Mouse (Mus musculus) liver, embryonic 11.5 days (tissue): Measurements from ENCODE around the gene Dnajc13. TPM values are rescaled to one million over a fixed set of nuclear protein-coding genes. Genes with fewer than 3 reads are reported as not detected.

Experiments used
- ATAC-seq: fragments of 200-750 bp; cut with Nextera tagmentation; replicated peaks from 2 replicates; pipeline ENCODE4 v1.8.0; 2017; ENCODE audit warnings: moderate number of reproducible peaks, mild to moderate bottlenecking, moderate TSS enrichment, moderate library complexity; ENCODE audit not compliant: low FRiP score
- DNase-seq: peaks from one replicate; pipeline ENCODE4 v3.0.0-alpha.2; 2017; ENCODE audit warnings: low spot score
- H3K27ac ChIP-seq: fragments of 300-500 bp; sonication (generic); 2 replicates; pipeline ENCODE4 v1.5.1; 2014; ENCODE audit warnings: mild to moderate bottlenecking, low read depth, low read length, control low read depth
- H3K27me3 ChIP-seq: fragments of 300-500 bp; sonication (generic); replicated peaks from 2 replicates; pipeline ENCODE4 v1.6.1; 2014; ENCODE audit warnings: low read length, mixed read lengths; ENCODE audit not compliant: control insufficient read depth, insufficient read depth
- H3K36me3 ChIP-seq: fragments of 300-500 bp; sonication (generic); 2 replicates; pipeline ENCODE4 v1.6.1; 2014; ENCODE audit warnings: mild to moderate bottlenecking, low read length, moderate library complexity, mixed read lengths; ENCODE audit not compliant: control insufficient read depth, insufficient read depth
- H3K4me1 ChIP-seq: fragments of 300-500 bp; sonication (generic); replicated peaks from 2 replicates; pipeline ENCODE4 v1.6.1; 2014; ENCODE audit warnings: low read length, mixed read lengths; ENCODE audit not compliant: control insufficient read depth, insufficient read depth
- H3K4me2 ChIP-seq: fragments of 300-500 bp; sonication (generic); 2 replicates; pipeline ENCODE4 v1.6.1; 2014; ENCODE audit warnings: mild to moderate bottlenecking, control low read depth, moderate library complexity
- H3K4me3 ChIP-seq: fragments of 300-500 bp; sonication (generic); 2 replicates; pipeline ENCODE4 v1.5.1; 2014; ENCODE audit warnings: low read depth, low read length, control low read depth
- H3K9ac ChIP-seq: fragments of 300-500 bp; sonication (generic); 2 replicates; pipeline ENCODE4 v1.6.1; 2014; ENCODE audit warnings: low read depth, low read length, control low read depth
- H3K9me3 ChIP-seq: fragments of 300-500 bp; sonication (generic); 2 replicates; pipeline ENCODE4 v1.6.1; 2016; ENCODE audit warnings: low read length, inconsistent platforms, mixed read lengths; ENCODE audit not compliant: control insufficient read depth
- WGBS: fragments of 180-500 bp; shearing (Covaris S2); extraction: QIAGEN DNeasy Blood & Tissue Kit; methylation state at CpG from one replicate; pipeline ENCODE4 v1.1.7; 2014; 5-methylcytosine and 5-hydroxymethylcytosine counted together
- polyA plus RNA-seq: library from polyadenylated mRNA; unstranded; fragments of >200 nt; fragmentation: Nextera tagmentation; extraction: Ambion mirVana; gene quantifications from 2 replicates; pipeline ENCODE4 v1.2.1, GENCODE M21; 2014

The Dnajc13 gene
- polyA plus RNA-seq, 1 experiment from 2014 or later, result 22.6 TPM

GRCm38 (mm10) chr9:104142805-104143204 lies 119.9 kb downstream of the Dnajc13 start:
- no peaks in the 10 kb centered on the region for H3K36me3 ChIP-seq
- WGBS, result 75% methylated on average over 14 of the region's 14 CpGs
- no peak overlapping the region for H3K4me3 ChIP-seq
- no peaks in the 10 kb centered on the region for H3K27me3 ChIP-seq
- H3K4me1 ChIP-seq, result no peaks in the 10 kb centered on the region
- no peak overlapping the region for H3K4me2 ChIP-seq
- H3K9me3 ChIP-seq, result no peaks in the 10 kb centered on the region
- DNase-seq (no peak), ATAC-seq (no peak)
- H3K27ac ChIP-seq, result no peak overlapping the region
- no peak overlapping the region for H3K9ac ChIP-seq

- Histone ChIP-seq H3K9me3 (no peaks in the 10 kb centered on the region), H3K27ac (no peak overlapping the region), H3K4me3 (no peak overlapping the region), H3K27me3 (no peaks in the 10 kb centered on the region), H3K4me1 (no peaks in the 10 kb centered on the region), H3K9ac (no peak overlapping the region), H3K4me2 (no peak overlapping the region), H3K36me3 (no peaks in the 10 kb centered on the region)
- DNase-seq (no peak), ATAC-seq (no peak)
- WGBS, result 61% methylated on average over 6 of the region's 6 CpGs
These were observed 122.4 kb downstream of the Dnajc13 start for GRCm38 (mm10) chr9:104140351-104140750.

- Histone ChIP-seq H3K27me3 (no peaks in the 10 kb centered on the region), H3K9ac (no peak overlapping the region), H3K4me3 (no peak overlapping the region), H3K4me1 (no peaks in the 10 kb centered on the region), H3K36me3 (no peaks in the 10 kb centered on the region), H3K4me2 (no peak overlapping the region), H3K9me3 (no peaks in the 10 kb centered on the region), H3K27ac (no peak overlapping the region)
- 88% methylated on average over 9 of the region's 9 CpGs for WGBS
- no peak for ATAC-seq
- no peak for DNase-seq
These were observed 132.5 kb downstream of the Dnajc13 start for GRCm38 (mm10) chr9:104130141-104130755.

- 67% methylated on average over 2 of the region's 2 CpGs for WGBS
- no peaks in the 10 kb centered on the region for H3K4me1 ChIP-seq
- DNase-seq, result no peak
- H3K4me2 ChIP-seq, result no peak overlapping the region
- no peaks in the 10 kb centered on the region for H3K9me3 ChIP-seq
- no peak for ATAC-seq
- no peak overlapping the region for H3K9ac ChIP-seq
- H3K36me3 ChIP-seq, result no peaks in the 10 kb centered on the region
- no peaks in the 10 kb centered on the region for H3K27me3 ChIP-seq
- H3K4me3 ChIP-seq, result no peak overlapping the region
- H3K27ac ChIP-seq, result no peak overlapping the region
These were observed 134.6 kb downstream of the Dnajc13 start for GRCm38 (mm10) chr9:104128110-104128509.

- WGBS, result 85% methylated on average over 3 of the region's 3 CpGs
- H3K9ac ChIP-seq, result no peak within 1 kb of the TSS
- H3K27me3 ChIP-seq, result no peaks in the 10 kb centered on the region
- DNase-seq (no peak), ATAC-seq (no peak)
- no peak within 1 kb of the TSS for H3K4me3 ChIP-seq
- no peak within 1 kb of the TSS for H3K27ac ChIP-seq
- no peaks in the 10 kb centered on the region for H3K4me1 ChIP-seq
- no peak within 1 kb of the TSS for H3K4me2 ChIP-seq
- H3K9me3 ChIP-seq, result no peaks in the 10 kb centered on the region
- no peaks in the 10 kb centered on the region for H3K36me3 ChIP-seq
These were observed 135.9 kb downstream of the Dnajc13 start, which contains the start of gene Ackr4 for GRCm38 (mm10) chr9:104126833-104127232. Ackr4 (minus strand) TSS chr9:104126933.

GRCm38 (mm10) chr9:104123622-104124021 lies 139.1 kb downstream of the Dnajc13 start:
- ATAC-seq, result no peak
- H3K4me1 ChIP-seq, result no peaks in the 10 kb centered on the region
- no peak overlapping the region for H3K9ac ChIP-seq

GRCm38 (mm10) chr9:104123101-104123500 lies 139.6 kb downstream of the Dnajc13 start:
- H3K27me3 ChIP-seq, result no peaks in the 10 kb centered on the region
- no peaks in the 10 kb centered on the region for H3K4me1 ChIP-seq
- H3K9me3 ChIP-seq, result no peaks in the 10 kb centered on the region
- H3K4me3 ChIP-seq, result no peak overlapping the region
- H3K4me2 ChIP-seq, result no peak overlapping the region
- DNase-seq, result no peak
- ATAC-seq, result no peak
- H3K9ac ChIP-seq, result no peak overlapping the region
- no peak overlapping the region for H3K27ac ChIP-seq
- WGBS, result 54% methylated on average over 5 of the region's 5 CpGs
- no peaks in the 10 kb centered on the region for H3K36me3 ChIP-seq

More at GRCm38 (mm10) chr9:104123622-104124021, 139.1 kb downstream of the Dnajc13 start:
- 52% methylated on average over 5 of the region's 5 CpGs for WGBS
- no peaks in the 10 kb centered on the region for H3K36me3 ChIP-seq
- no peak for DNase-seq
- no peak overlapping the region for H3K4me3 ChIP-seq
- H3K9me3 ChIP-seq, result no peaks in the 10 kb centered on the region
- H3K27ac ChIP-seq, result no peak overlapping the region
- H3K27me3 ChIP-seq, result no peaks in the 10 kb centered on the region
- H3K4me2 ChIP-seq, result no peak overlapping the region

GRCm38 (mm10) chr9:104109151-104109550 lies 153.6 kb downstream of the Dnajc13 start:
- H3K4me2 ChIP-seq, result no peak overlapping the region
- ATAC-seq, result no peak
- no peak overlapping the region for H3K27ac ChIP-seq
- 90% methylated on average over 5 of the region's 5 CpGs for WGBS
- H3K9me3 ChIP-seq, result no peaks in the 10 kb centered on the region
- DNase-seq, result no peak
- H3K9ac ChIP-seq, result no peak overlapping the region
- no peaks in the 10 kb centered on the region for H3K27me3 ChIP-seq
- no peak overlapping the region for H3K4me3 ChIP-seq
- no peaks in the 10 kb centered on the region for H3K4me1 ChIP-seq
- no peaks in the 10 kb centered on the region for H3K36me3 ChIP-seq

GRCm38 (mm10) chr9:104108571-104109143 lies 154.1 kb downstream of the Dnajc13 start:
- Histone ChIP-seq H3K9ac (no peak overlapping the region), H3K9me3 (no peaks in the 10 kb centered on the region), H3K27me3 (no peaks in the 10 kb centered on the region), H3K4me1 (no peaks in the 10 kb centered on the region), H3K4me3 (no peak overlapping the region), H3K4me2 (no peak overlapping the region), H3K27ac (no peak overlapping the region), H3K36me3 (no peaks in the 10 kb centered on the region)
- 54% methylated on average over 2 of the region's 2 CpGs for WGBS
- ATAC-seq, result no peak
- no peak for DNase-seq
